Mouse (Mus musculus) embryo, embryonic 10 days (tissue): ENCODE data around the gene Stxbp5.

Experiments used
- DNase-seq: peaks from one replicate; pipeline ENCODE4 v3.0.0-alpha.2; 2015; ENCODE audit warnings: low spot score

Gene Stxbp5

GRCm38 (mm10) chr10:9857850-9858249, 43.0 kb downstream of the Stxbp5 start:
- no peak for DNase-seq

- no peak for DNase-seq
These were observed 44.1 kb downstream of the Stxbp5 start for GRCm38 (mm10) chr10:9856792-9857191.

- no peak for DNase-seq
These were observed 54.5 kb downstream of the Stxbp5 start for GRCm38 (mm10) chr10:9846408-9846807.

- no peak for DNase-seq
These were observed 61.5 kb downstream of the Stxbp5 start for GRCm38 (mm10) chr10:9839408-9839807.

GRCm38 (mm10) chr10:9834986-9835385, 65.9 kb downstream of the Stxbp5 start:
- DNase-seq: no peak

GRCm38 (mm10) chr10:9832937-9833336, 67.9 kb downstream of the Stxbp5 start:
- DNase-seq: no peak

GRCm38 (mm10) chr10:9829744-9830143, 71.1 kb downstream of the Stxbp5 start:
- DNase-seq: no peak

- DNase-seq: no peak
These were observed 79.6 kb downstream of the Stxbp5 start for GRCm38 (mm10) chr10:9821299-9821698.

- no peak for DNase-seq
These were observed 82.3 kb downstream of the Stxbp5 start for GRCm38 (mm10) chr10:9818574-9818973.

- peak; percentile 20 for DNase-seq
These were observed 87.0 kb downstream of the Stxbp5 start for GRCm38 (mm10) chr10:9813926-9814325.

GRCm38 (mm10) chr10:9807596-9807995, 93.3 kb downstream of the Stxbp5 start:
- no peak for DNase-seq

GRCm38 (mm10) chr10:9805341-9805740, 95.5 kb downstream of the Stxbp5 start:
- DNase-seq: no peak

GRCm38 (mm10) chr10:9803126-9803525, 97.8 kb downstream of the Stxbp5 start:
- DNase-seq: no peak

GRCm38 (mm10) chr10:9801571-9801970, 99.3 kb downstream of the Stxbp5 start:
- DNase-seq: no peak

- DNase-seq: no peak
These were observed 101.8 kb downstream of the Stxbp5 start for GRCm38 (mm10) chr10:9799085-9799484.

- DNase-seq: no peak
These were observed 104.5 kb downstream of the Stxbp5 start for GRCm38 (mm10) chr10:9796429-9796828.

- no peak for DNase-seq
These were observed 106.5 kb downstream of the Stxbp5 start for GRCm38 (mm10) chr10:9794429-9794828.

GRCm38 (mm10) chr10:9790947-9791346, 109.9 kb downstream of the Stxbp5 start:
- DNase-seq: no peak

- no peak for DNase-seq
These were observed 114.4 kb downstream of the Stxbp5 start for GRCm38 (mm10) chr10:9786461-9786860.

- no peak for DNase-seq
These were observed 115.2 kb downstream of the Stxbp5 start for GRCm38 (mm10) chr10:9785651-9786050.

- DNase-seq: no peak
These were observed 121.0 kb downstream of the Stxbp5 start for GRCm38 (mm10) chr10:9779864-9780263.

- DNase-seq: no peak
These were observed 130.6 kb downstream of the Stxbp5 start for GRCm38 (mm10) chr10:9770261-9770660.

- no peak for DNase-seq
These were observed 137.0 kb downstream of the Stxbp5 start for GRCm38 (mm10) chr10:9763831-9764230.

GRCm38 (mm10) chr10:9760264-9760663, 140.6 kb downstream of the Stxbp5 start:
- no peak for DNase-seq

GRCm38 (mm10) chr10:9756546-9756945, 144.3 kb downstream of the Stxbp5 start:
- DNase-seq: no peak
